Mouse (Mus musculus) lung, postnatal 0 days (tissue): ENCODE data around the gene Gm11037. TPM values are rescaled to one million over a fixed set of nuclear protein-coding genes. Genes with fewer than 3 reads are reported as not detected.

Experiments used
- ATAC-seq: fragments of 200-750 bp; cut with Nextera tagmentation; 2 replicates; pipeline ENCODE4 v1.8.0; 2017; ENCODE audit warnings: moderate library complexity
- DNase-seq: peaks from one replicate; pipeline ENCODE4 v3.0.0-alpha.2; 2016; ENCODE audit warnings: low spot score
- H3K27ac ChIP-seq: fragments of 300-500 bp; sonication (generic); 2 replicates; pipeline ENCODE4 v1.5.1; 2014; ENCODE audit warnings: antibody characterized with exemption, mild to moderate bottlenecking, low read length, mixed read lengths
- H3K27me3 ChIP-seq: fragments of 300-500 bp; sonication (generic); replicated peaks from 2 replicates; pipeline ENCODE4 v1.6.1; 2014; ENCODE audit warnings: low read length, mixed read lengths; ENCODE audit not compliant: insufficient read depth
- H3K36me3 ChIP-seq: fragments of 300-500 bp; sonication (generic); 2 replicates; pipeline ENCODE4 v1.6.1; 2014; ENCODE audit warnings: low read length, mixed read lengths; ENCODE audit not compliant: insufficient read depth
- H3K4me1 ChIP-seq: fragments of 300-500 bp; sonication (generic); 2 replicates; pipeline ENCODE4 v1.6.1; 2014; ENCODE audit warnings: antibody characterized with exemption, low read depth, low read length, mixed read lengths; ENCODE audit not compliant: insufficient read depth
- H3K4me2 ChIP-seq: fragments of 300-500 bp; sonication (generic); replicated peaks from 2 replicates; pipeline ENCODE4 v1.6.1; 2014; ENCODE audit warnings: low read depth, mild to moderate bottlenecking, low read length, moderate library complexity, mixed read lengths
- H3K4me3 ChIP-seq: fragments of 300-500 bp; sonication (generic); 2 replicates; pipeline ENCODE4 v1.5.1; 2014; ENCODE audit warnings: low read depth, low read length
- H3K9ac ChIP-seq: fragments of 300-500 bp; sonication (generic); replicated peaks from 2 replicates; pipeline ENCODE4 v1.6.1; 2014; ENCODE audit warnings: low read depth, mild to moderate bottlenecking
- H3K9me3 ChIP-seq: fragments of 300-500 bp; sonication (generic); 2 replicates; pipeline ENCODE4 v1.6.1; 2016; ENCODE audit warnings: low read length, mixed read lengths
- CTCF ChIP-seq: IDR thresholded peaks from 2 replicates; pipeline ENCODE4 v1.5.1; 2016; ENCODE audit warnings: antibody characterized with exemption, mild to moderate bottlenecking
- EP300 ChIP-seq: IDR thresholded peaks from 2 replicates; pipeline ENCODE4 v1.6.1; 2016; ENCODE audit warnings: antibody characterized with exemption, mild to moderate bottlenecking, control low read depth
- WGBS: fragments of 180-500 bp; shearing (Covaris S2); extraction: QIAGEN DNeasy Blood & Tissue Kit; methylation state at CpG from one replicate; pipeline ENCODE4 v1.1.7; 2014; 5-methylcytosine and 5-hydroxymethylcytosine counted together
- polyA plus RNA-seq: library from polyadenylated mRNA; unstranded; fragments of >200 nt; fragmentation: Nextera tagmentation; extraction: Ambion mirVana; gene quantifications from 2 replicates; pipeline ENCODE4 v1.2.1, GENCODE M21; 2015

Gm11037 gene
- polyA plus RNA-seq, 1 experiment from 2014 or later = not detected

- H3K4me3 ChIP-seq = no peak overlapping the region
- no peak overlapping the region for H3K9ac ChIP-seq
- 72% methylated on average over 3 of the region's 3 CpGs for WGBS
- 0 out of 2 replicates have a peak overlapping the region, but pooled peaks have one; percentile 59 for H3K27ac ChIP-seq
- 0 out of 2 replicates have a peak, but pooled peaks cover 5% of the 10 kb centered on the region for H3K27me3 ChIP-seq
- ATAC-seq (no peak), DNase-seq (no peak)
- H3K4me1 ChIP-seq = peaks cover 24% of the 10 kb centered on the region
- 0 out of 2 replicates have a peak, but pooled peaks cover 3% of the 10 kb centered on the region for H3K36me3 ChIP-seq
- H3K4me2 ChIP-seq = no peak overlapping the region
- H3K9me3 ChIP-seq = no peaks in the 10 kb centered on the region
- TF ChIP-seq CTCF (no peak), EP300 (no peak)
These were observed 42.1 kb downstream of the Gm11037 start for GRCm38 (mm10) chr2:131175286-131175944.

- WGBS = 60% methylated on average over 1 of the region's 1 CpGs
- peak overlapping the region; percentile 59; the same call in 1 of the 2 replicates for H3K27ac ChIP-seq
These were observed 42.6 kb downstream of the Gm11037 start for GRCm38 (mm10) chr2:131175945-131176309.

DNA sequence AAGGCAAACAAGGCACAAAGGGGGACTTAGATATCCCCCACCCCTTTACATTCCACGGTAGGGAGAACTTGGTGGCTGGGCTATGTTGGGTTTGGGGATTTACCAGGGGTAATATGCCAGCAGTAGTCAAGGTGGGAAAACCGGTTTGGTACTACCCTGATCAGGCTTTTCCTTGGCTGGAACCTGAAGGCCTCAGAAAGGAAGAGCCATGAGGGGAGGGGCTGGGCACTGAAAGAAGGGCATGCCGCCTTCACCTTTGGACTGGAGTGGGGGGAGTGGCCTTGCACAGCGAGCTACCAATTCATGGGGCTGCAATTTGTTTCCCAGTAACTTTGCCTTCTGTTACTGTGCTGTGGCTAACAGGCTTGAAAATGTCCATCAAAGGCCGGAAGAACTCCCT, 43.2 kb downstream of the Gm11037 start:
- H3K9ac ChIP-seq = no peak overlapping the region
- peak overlapping the region; percentile 59 for H3K27ac ChIP-seq
- H3K4me3 ChIP-seq = no peak overlapping the region

More at GRCm38 (mm10) chr2:131175945-131176309, 42.6 kb downstream of the Gm11037 start:
- DNase-seq = no peak
- TF ChIP-seq EP300 = no peak
- no peak for TF ChIP-seq CTCF
- H3K27me3 ChIP-seq = 0 out of 2 replicates have a peak, but pooled peaks cover 5% of the 10 kb centered on the region
- H3K9me3 ChIP-seq = no peaks in the 10 kb centered on the region
- H3K4me2 ChIP-seq = no peak overlapping the region
- H3K9ac ChIP-seq = no peak overlapping the region
- no peak overlapping the region for H3K4me3 ChIP-seq
- ATAC-seq = no peak
- peaks cover 24% of the 10 kb centered on the region for H3K4me1 ChIP-seq
- no peaks in the 10 kb centered on the region for H3K36me3 ChIP-seq

DNA sequence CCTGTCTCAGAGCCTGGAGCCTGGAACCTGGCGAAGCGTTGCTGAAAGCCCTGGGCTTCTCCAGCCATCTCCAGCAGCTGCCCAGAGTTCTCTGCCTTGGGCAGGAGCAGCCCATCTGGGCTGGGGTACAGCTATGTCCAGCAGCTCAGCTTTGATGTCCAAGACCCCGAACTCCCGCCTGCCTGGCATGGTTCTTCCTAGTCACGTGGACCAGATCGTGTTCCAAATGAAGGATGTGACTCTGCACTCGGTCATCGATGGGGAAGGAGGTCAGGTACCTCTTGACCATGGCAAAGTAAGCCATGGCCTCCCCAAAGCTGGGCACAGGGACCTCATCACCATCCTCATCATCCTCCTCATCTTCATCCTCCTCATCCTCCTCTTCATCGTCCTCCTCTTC, 44.6 kb downstream of the Gm11037 start:
- Histone ChIP-seq H3K9me3 (no peaks in the 10 kb centered on the region), H3K9ac (peak overlapping the region; percentile 23; the same call in 1 of the 2 replicates), H3K36me3 (no peaks in the 10 kb centered on the region), H3K4me1 (peaks cover 24% of the 10 kb centered on the region), H3K4me2 (peak overlapping the region; percentile 95), H3K4me3 (peak overlapping the region; percentile 78), H3K27ac (peak overlapping the region; percentile 32; the same call in 1 of the 2 replicates), H3K27me3 (no peaks in the 10 kb centered on the region)
- no peak for DNase-seq
- 63% methylated on average over 9 of the region's 9 CpGs for WGBS
- TF ChIP-seq EP300 (no peak), CTCF (no peak)
- no peak for ATAC-seq

More for the DNA sequence above, 43.2 kb downstream of the Gm11037 start:
- peak; percentile 73 for DNase-seq
- TF ChIP-seq CTCF = no peak
- no peak for TF ChIP-seq EP300
- 37% methylated on average over 5 of the region's 5 CpGs for WGBS
- Histone ChIP-seq H3K27me3 (0 out of 2 replicates have a peak, but pooled peaks cover 5% of the 10 kb centered on the region), H3K4me2 (peak overlapping the region; percentile 95; the same call in 1 of the 2 replicates), H3K36me3 (no peaks in the 10 kb centered on the region), H3K4me1 (peaks cover 24% of the 10 kb centered on the region), H3K9me3 (no peaks in the 10 kb centered on the region)
- peak; percentile 11 for ATAC-seq

- 24% methylated on average over 23 of the region's 26 CpGs for WGBS
- Histone ChIP-seq H3K4me3 (peak overlapping the region; percentile 78), H3K36me3 (no peaks in the 10 kb centered on the region), H3K4me1 (peaks cover 24% of the 10 kb centered on the region), H3K27me3 (no peaks in the 10 kb centered on the region), H3K27ac (peak overlapping the region; percentile 96), H3K9me3 (no peaks in the 10 kb centered on the region), H3K9ac (peak overlapping the region; percentile 87), H3K4me2 (peak overlapping the region; percentile 95)
- TF ChIP-seq EP300 = no peak
- no peak for TF ChIP-seq CTCF
- ATAC-seq = no peak
- peak; percentile 30 for DNase-seq
These were observed 45.5 kb downstream of the Gm11037 start for GRCm38 (mm10) chr2:131178828-131179245.

GRCm38 (mm10) chr2:131179246-131179886, 46.1 kb downstream of the Gm11037 start:
- peak; percentile 83 for DNase-seq
- Histone ChIP-seq H3K9ac (peak overlapping the region; percentile 87), H3K27ac (peak overlapping the region; percentile 96), H3K4me3 (peak overlapping the region; percentile 78), H3K4me2 (peak overlapping the region; percentile 95), H3K9me3 (no peaks in the 10 kb centered on the region), H3K36me3 (no peaks in the 10 kb centered on the region), H3K4me1 (peaks cover 21% of the 10 kb centered on the region), H3K27me3 (no peaks in the 10 kb centered on the region)
- under 1% methylated on average over 62 of the region's 67 CpGs for WGBS
- ATAC-seq = peak; percentile 78
- peak; percentile 4; the same call in 1 of the 2 replicates for TF ChIP-seq CTCF
- no peak for TF ChIP-seq EP300
